Mouse (Mus musculus) stomach, postnatal 0 days (tissue): ENCODE data around the gene Prr18.

Source experiments
- CTCF ChIP-seq: IDR thresholded peaks from 2 replicates; pipeline ENCODE4 v1.5.1; 2016; ENCODE audit warnings: antibody characterized with exemption, low read depth, mild to moderate bottlenecking, moderate library complexity
- EP300 ChIP-seq: optimal IDR thresholded peaks from 2 replicates; pipeline ENCODE3; 2016; ENCODE audit warnings: antibody characterized with exemption

GRCm38 (mm10) chr17:8330602-8331001 lies 6.7 kb upstream of the Prr18 start:
- TF ChIP-seq CTCF (no peak), EP300 (no peak)
